9 mouse cellular contexts compared by ENCODE assay signal in genomic region chr5:28165358-28166255, GRCm38 (mm10). TPM values are rescaled to one million over a fixed set of nuclear protein-coding genes. Genes with fewer than 3 reads are reported as not detected.
DNase-seq lines count a peak whose midpoint lies in the region; ATAC-seq and TF ChIP-seq lines count a peak whose summit lies in the region.
"Had no signal": no experiment of that assay in that cellular context is flagged by ENCODE, and none has a peak within 500 bp of the region (broad histone marks: within the 10 kb centered on the region; RNA-seq: fewer than 3 reads in every experiment).

Gene En2, plus strand, starts transcription at chr5:28165694.

- peak within 1 kb of the TSS; percentile 95 for H3K4me2 ChIP-seq in intestine, postnatal 0 days (replicated peaks; ENCODE audit: low read depth)
- peak within 1 kb of the TSS; percentile 68 for H3K4me2 ChIP-seq in liver, embryonic 13.5 days

- peak; percentile 26 for DNase-seq in left cerebral cortex, adult 11 months (ENCODE audit: low spot score)
- no peak for DNase-seq in left cerebral cortex, adult 8-10 months (ENCODE audit: low spot score in 2 of 2)
- peak; percentile 98 for DNase-seq in cerebellum, postnatal 14 days
- peak; percentile 44 for DNase-seq in gastrocnemius, postnatal 14 days
- DNase-seq in liver, embryonic 13.5 days, result no peak
- DNase-seq in retina, embryonic 14.5 days (ENCODE audit: low spot score), result peak; percentile 79

- no peaks in the 10 kb centered on the region for H3K36me3 ChIP-seq in intestine, postnatal 0 days (ENCODE audit: control insufficient read depth, insufficient read depth)
- H3K36me3 ChIP-seq in liver, embryonic 13.5 days, result no peaks in the 10 kb centered on the region

- H3K27me3 ChIP-seq in intestine, postnatal 0 days (replicated peaks; ENCODE audit: control insufficient read depth, insufficient read depth, low read length), result peaks cover 93% of the 10 kb centered on the region
- H3K27me3 ChIP-seq in liver, embryonic 13.5 days, result peaks cover 98% of the 10 kb centered on the region

- no peak within 1 kb of the TSS for H3K9ac ChIP-seq in intestine, postnatal 0 days (ENCODE audit: low read depth, low read length)
- no peak within 1 kb of the TSS for H3K9ac ChIP-seq in liver, embryonic 13.5 days

- no peak for ATAC-seq in intestine, postnatal 0 days
- ATAC-seq in liver, embryonic 13.5 days (ENCODE audit: low read depth), result peak; percentile 10
- ATAC-seq in erythroblast, adult 5-6 weeks (replicated peaks; ENCODE audit: low FRiP score, poor library complexity, severe bottlenecking), result no peak

- no peak for TF ChIP-seq CTCF in intestine, postnatal 0 days (IDR thresholded peaks at IDR 0.05; ENCODE audit: low read depth)

- intact Hi-C loops in gastrocnemius, postnatal 14 days (cut with DNase I; ENCODE audit: low total_unique reads), result no loop called here

- no peak within 1 kb of the TSS for H3K27ac ChIP-seq in intestine, postnatal 0 days (ENCODE audit: low read depth, low read length)
- H3K27ac ChIP-seq in liver, embryonic 13.5 days, result no peak within 1 kb of the TSS

- WGBS in intestine, postnatal 0 days, result 1% methylated on average over 79 of the region's 113 CpGs
- under 1% methylated on average over 109 of the region's 113 CpGs for WGBS in liver, embryonic 13.5 days (ENCODE audit: insufficient replicate concordance)

- no peaks in the 10 kb centered on the region for H3K9me3 ChIP-seq in intestine, postnatal 0 days (ENCODE audit: control insufficient read depth)
- no peaks in the 10 kb centered on the region for H3K9me3 ChIP-seq in liver, embryonic 13.5 days (replicated peaks)

- H3K4me3 ChIP-seq in intestine, postnatal 0 days (ENCODE audit: low read depth, low read length), result peak within 1 kb of the TSS; percentile 47
- H3K4me3 ChIP-seq in liver, embryonic 13.5 days (replicated peaks), result peak within 1 kb of the TSS; percentile 43

- no peaks in the 10 kb centered on the region; the same call in 1 of the 2 replicates for H3K4me1 ChIP-seq in intestine, postnatal 0 days (replicated peaks; ENCODE audit: control insufficient read depth, insufficient read depth, low read length)
- peaks cover 10% of the 10 kb centered on the region for H3K4me1 ChIP-seq in liver, embryonic 13.5 days (replicated peaks)

RNA-seq across cellular contexts. Expression of gene En2, which starts in this region (rescaled TPM):
- total RNA-seq in left cerebral cortex, adult 8-10 months (2022), result under 1 TPM; 0.42 to 0.65 (median 0.52) TPM
- total RNA-seq in gastrocnemius, postnatal 14 days (2021), result under 1 TPM; 0.18 to 0.23 TPM
- not detected in 2 replicates for polyA plus RNA-seq in intestine, postnatal 0 days (2015; fragmentation: Nextera tagmentation; extraction: Ambion mirVana)
- not detected in 2 replicates for polyA plus RNA-seq in liver, embryonic 13.5 days (2015; fragmentation: Nextera tagmentation; extraction: Ambion mirVana)
- not detected in 2 replicates for total RNA-seq in erythroblast, adult 5-6 weeks (2015; ENCODE audit: low replicate concordance)
- not detected in 2 replicates for total RNA-seq in erythroblast, adult 5-6 weeks (2017; ENCODE audit: low replicate concordance)
- total RNA-seq: MEL had no signal

Comparison
In these comparisons a context has a peak if more than half of its experiments do, and no peak if none do; other contexts are left out.
1. DNase-seq: peak in left cerebral cortex, adult 11 months (single experiment), cerebellum, postnatal 14 days (2 of 2) and retina, embryonic 14.5 days (single experiment); none in left cerebral cortex, adult 8-10 months (0 of 2) and liver, embryonic 13.5 days (single experiment).
2. Peak in DNase-seq in gastrocnemius, postnatal 14 days; RNA of the gene not detected or under 1 TPM.
3. Peak in ATAC-seq, H3K4me3 ChIP-seq and H3K4me2 ChIP-seq in liver, embryonic 13.5 days; RNA of the gene not detected or under 1 TPM.